Mouse (Mus musculus) forebrain, embryonic 16.5 days (tissue): ENCODE results near the gene Mif4gd. TPM values are rescaled to one million over a fixed set of nuclear protein-coding genes. Genes with fewer than 3 reads are reported as not detected.
A peak's percentile ranks its signal among the peaks of the same experiment; 100 is the strongest.
"Not testable (repeated sequence)": the region's sequence is repeated elsewhere in the genome, so short reads cannot be mapped to it uniquely, and the experiment has no call there.

Experiments used
- ATAC-seq: fragments of 200-750 bp; cut with Nextera tagmentation; 2 replicates; pipeline ENCODE4 v1.8.0; 2017; ENCODE audit warnings: mild to moderate bottlenecking, moderate library complexity
- H3K27ac ChIP-seq: fragments of 300-500 bp; sonication (generic); 2 replicates; pipeline ENCODE4 v1.5.1; 2014; ENCODE audit warnings: low read length, control low read depth
- H3K27me3 ChIP-seq: fragments of 300-500 bp; sonication (generic); replicated peaks from 2 replicates; pipeline ENCODE4 v1.6.1; 2014; ENCODE audit warnings: low read length; ENCODE audit not compliant: control insufficient read depth, insufficient read depth
- H3K36me3 ChIP-seq: fragments of 300-500 bp; sonication (generic); 2 replicates; pipeline ENCODE4 v1.6.1; 2014; ENCODE audit not compliant: control insufficient read depth, insufficient read depth
- H3K4me1 ChIP-seq: fragments of 300-500 bp; sonication (generic); replicated peaks from 2 replicates; pipeline ENCODE4 v1.6.1; 2014; ENCODE audit warnings: low read length; ENCODE audit not compliant: control insufficient read depth, insufficient read depth
- H3K4me2 ChIP-seq: fragments of 300-500 bp; sonication (generic); 2 replicates; pipeline ENCODE4 v1.6.1; 2014; ENCODE audit warnings: mild to moderate bottlenecking, low read length, control low read depth
- H3K4me3 ChIP-seq: fragments of 300-500 bp; sonication (generic); replicated peaks from 2 replicates; pipeline ENCODE4 v1.5.1; 2014; ENCODE audit warnings: mild to moderate bottlenecking, low read length, control low read depth
- H3K9ac ChIP-seq: fragments of 300-500 bp; sonication (generic); replicated peaks from 2 replicates; pipeline ENCODE4 v1.6.1; 2014; ENCODE audit warnings: low read depth, low read length, control low read depth
- H3K9me3 ChIP-seq: fragments of 300-500 bp; sonication (generic); 2 replicates; pipeline ENCODE4 v1.6.1; 2016; ENCODE audit warnings: low read length; ENCODE audit not compliant: control insufficient read depth
- WGBS: fragments of 180-500 bp; shearing (Covaris S2); extraction: QIAGEN DNeasy Blood & Tissue Kit; methylation state at CpG from one replicate; pipeline ENCODE4 v1.1.7; 2014; 5-methylcytosine and 5-hydroxymethylcytosine counted together
- polyA plus RNA-seq: library from polyadenylated mRNA; unstranded; fragments of >200 nt; fragmentation: Nextera tagmentation; extraction: Ambion mirVana; gene quantifications from 2 replicates; pipeline ENCODE4 v1.2.1, GENCODE M21; 2015

Mif4gd gene
- polyA plus RNA-seq, 1 experiment from 2014 or later, result 12.9 TPM

GRCm38 (mm10) chr11:115645498-115645897 is 32.7 kb upstream of the Mif4gd start:
- H3K27me3 ChIP-seq, H3K4me3 ChIP-seq, ATAC-seq, H3K9me3 ChIP-seq, H3K27ac ChIP-seq, H3K4me1 ChIP-seq, H3K9ac ChIP-seq, H3K36me3 ChIP-seq, H3K4me2 ChIP-seq: not testable (repeated sequence)
- WGBS, result 90% methylated on average over 14 of the region's 14 CpGs

DNA sequence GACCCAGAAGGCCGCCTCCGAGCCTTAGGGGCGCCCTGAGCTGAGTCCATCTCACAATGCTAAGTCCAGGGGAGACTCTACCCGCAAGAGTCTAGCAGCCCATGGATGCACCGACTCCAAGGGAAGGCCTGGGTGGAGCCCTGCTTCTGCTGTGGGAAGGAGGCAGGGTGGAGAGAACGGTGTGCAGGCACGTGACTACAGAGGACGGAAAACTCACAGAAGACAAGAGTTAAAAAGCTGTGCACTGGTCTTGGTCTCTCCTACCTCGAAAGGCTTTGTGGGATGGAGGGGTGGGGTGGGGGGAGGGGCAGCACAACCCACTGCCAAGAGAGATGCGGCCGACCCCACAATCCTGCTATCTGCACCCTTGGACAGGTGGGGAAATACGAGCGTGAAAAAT is 31.5 kb upstream of the Mif4gd start:
- Histone ChIP-seq H3K9me3 (no peaks in the 10 kb centered on the region), H3K4me1 (0 out of 2 replicates have a peak, but pooled peaks cover under 1% of the 10 kb centered on the region), H3K4me3 (no peak overlapping the region), H3K36me3 (peaks cover 7% of the 10 kb centered on the region; the same call in 1 of the 2 replicates), H3K27ac (no peak overlapping the region), H3K9ac (no peak overlapping the region), H3K27me3 (no peaks in the 10 kb centered on the region), H3K4me2 (no peak overlapping the region)
- 93% methylated on average over 13 of the region's 13 CpGs for WGBS
- no peak for ATAC-seq

GRCm38 (mm10) chr11:115643265-115643664 is 30.5 kb upstream of the Mif4gd start:
- H3K9ac ChIP-seq, result no peak overlapping the region
- no peak overlapping the region for H3K4me2 ChIP-seq
- no peaks in the 10 kb centered on the region for H3K27me3 ChIP-seq
- no peaks in the 10 kb centered on the region for H3K9me3 ChIP-seq
- WGBS, result 68% methylated on average over 10 of the region's 10 CpGs
- no peak overlapping the region for H3K27ac ChIP-seq
- ATAC-seq, result no peak
- H3K4me1 ChIP-seq, result no peaks in the 10 kb centered on the region
- peaks cover 7% of the 10 kb centered on the region; the same call in 1 of the 2 replicates for H3K36me3 ChIP-seq
- H3K4me3 ChIP-seq, result no peak overlapping the region

DNA sequence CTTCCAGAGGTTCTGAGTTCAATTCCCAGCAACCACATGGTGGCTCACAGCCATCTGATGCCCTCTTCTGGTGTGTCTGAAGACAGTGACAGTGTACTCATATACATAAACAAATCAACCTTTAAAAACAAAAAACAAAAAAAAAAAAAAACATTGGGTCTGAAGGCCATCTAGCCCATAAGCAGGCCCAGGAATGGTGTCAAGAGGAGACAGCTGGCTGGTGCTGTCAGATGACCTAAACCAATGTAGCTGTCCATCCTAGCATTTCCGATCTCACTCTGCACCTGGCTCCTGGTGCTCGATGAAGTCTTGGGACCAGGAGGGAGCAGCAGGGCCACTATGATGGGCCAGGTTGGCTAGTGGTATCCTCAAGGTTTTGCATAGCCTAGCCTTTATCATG is 29.9 kb upstream of the Mif4gd start:
- H3K4me3 ChIP-seq, result no peak overlapping the region
- no peak overlapping the region for H3K4me2 ChIP-seq
- H3K27ac ChIP-seq, result no peak overlapping the region
- H3K9ac ChIP-seq, result no peak overlapping the region
- 91% methylated on average over 2 of the region's 2 CpGs for WGBS
- no peak for ATAC-seq
- H3K27me3 ChIP-seq, result no peaks in the 10 kb centered on the region
- H3K36me3 ChIP-seq, result peaks cover 4% of the 10 kb centered on the region; the same call in 1 of the 2 replicates
- H3K4me1 ChIP-seq, result no peaks in the 10 kb centered on the region
- no peaks in the 10 kb centered on the region for H3K9me3 ChIP-seq

- ATAC-seq, result no peak
- H3K9me3 ChIP-seq, result no peaks in the 10 kb centered on the region
- H3K36me3 ChIP-seq, result peaks cover 4% of the 10 kb centered on the region; the same call in 1 of the 2 replicates
- H3K27me3 ChIP-seq, result no peaks in the 10 kb centered on the region
- H3K4me2 ChIP-seq, result no peak overlapping the region
- H3K4me1 ChIP-seq, result no peaks in the 10 kb centered on the region
- no peak overlapping the region for H3K4me3 ChIP-seq
- H3K9ac ChIP-seq, result no peak overlapping the region
- 84% methylated on average over 4 of the region's 4 CpGs for whole genome bisulfite sequencing
- H3K27ac ChIP-seq, result no peak overlapping the region
Measured at GRCm38 (mm10) chr11:115641664-115642036, 28.9 kb upstream of the Mif4gd start.

DNA sequence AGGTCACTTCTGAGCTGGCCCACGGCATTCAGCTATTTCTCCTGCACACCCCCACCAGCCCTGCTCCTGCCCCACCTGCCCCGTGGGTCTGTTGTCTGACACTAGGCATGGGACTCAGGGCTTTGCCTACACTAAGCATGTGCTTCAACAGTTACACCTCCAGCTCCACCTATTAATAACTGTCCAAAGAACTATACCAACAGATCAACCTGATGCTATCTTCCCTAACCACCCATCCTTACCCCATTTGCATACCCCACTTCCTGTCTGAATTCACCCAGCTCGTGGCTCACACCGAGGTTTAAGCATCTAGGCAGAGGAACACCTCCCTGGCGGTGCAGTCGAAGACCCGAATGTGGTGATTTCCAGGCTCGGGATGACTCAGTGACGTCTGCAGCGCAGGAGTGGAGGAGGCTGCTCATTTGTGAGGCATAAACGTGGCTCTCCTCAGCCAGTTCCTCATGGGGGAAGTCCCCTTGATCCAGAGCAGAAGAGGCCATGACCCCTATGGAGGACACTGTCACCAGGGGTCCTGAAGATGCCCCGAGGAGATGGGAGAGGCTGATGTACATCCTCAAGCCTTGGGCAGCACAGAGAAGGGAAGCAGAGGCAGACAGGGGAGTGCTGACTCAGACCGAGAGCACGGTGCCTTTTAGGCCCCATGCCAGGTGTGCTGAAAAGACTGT is 28.4 kb upstream of the Mif4gd start:
- H3K4me3 ChIP-seq, result no peak overlapping the region
- H3K4me1 ChIP-seq, result no peaks in the 10 kb centered on the region
- H3K4me2 ChIP-seq, result no peak overlapping the region
- WGBS, result 58% methylated on average over 14 of the region's 14 CpGs
- H3K9ac ChIP-seq, result 0 out of 2 replicates have a peak overlapping the region, but pooled peaks have one; percentile 25
- no peaks in the 10 kb centered on the region for H3K9me3 ChIP-seq
- no peaks in the 10 kb centered on the region for H3K27me3 ChIP-seq
- ATAC-seq, result no peak
- no peak overlapping the region for H3K27ac ChIP-seq
- peaks cover 2% of the 10 kb centered on the region; the same call in 1 of the 2 replicates for H3K36me3 ChIP-seq

DNA sequence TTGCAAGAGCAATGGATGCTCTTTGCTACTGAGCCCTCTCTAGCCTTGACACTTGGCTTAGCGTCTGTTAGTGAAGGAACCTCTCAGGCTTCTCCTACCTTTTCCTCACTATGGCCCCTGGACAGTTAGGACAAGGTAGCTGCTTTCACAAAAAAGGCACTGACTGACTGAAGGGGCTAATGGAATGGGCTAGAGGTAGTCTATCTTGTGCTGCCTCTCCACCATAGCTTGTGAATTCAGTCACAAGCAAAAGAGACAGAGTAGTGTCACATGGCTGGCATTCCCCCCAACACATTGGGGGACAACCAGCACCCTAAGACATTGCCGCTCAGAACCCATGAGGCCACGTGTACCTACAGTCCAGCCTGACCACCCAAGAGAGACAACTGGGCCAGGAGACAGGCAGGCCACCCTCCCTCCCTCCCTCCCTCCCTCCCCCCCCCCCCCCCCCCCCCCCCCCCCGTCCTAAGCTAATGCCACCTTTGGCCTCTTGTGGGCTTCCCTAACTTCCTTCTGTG is 27.6 kb upstream of the Mif4gd start:
- 84% methylated on average over 3 of the region's 4 CpGs for WGBS
- no peaks in the 10 kb centered on the region for H3K4me1 ChIP-seq
- H3K27me3 ChIP-seq, result no peaks in the 10 kb centered on the region
- H3K9ac ChIP-seq, result no peak overlapping the region
- no peak for ATAC-seq
- no peak overlapping the region for H3K4me3 ChIP-seq
- H3K4me2 ChIP-seq, result no peak overlapping the region
- no peaks in the 10 kb centered on the region for H3K9me3 ChIP-seq
- H3K27ac ChIP-seq, result no peak overlapping the region
- H3K36me3 ChIP-seq, result peaks cover 2% of the 10 kb centered on the region; the same call in 1 of the 2 replicates

DNA sequence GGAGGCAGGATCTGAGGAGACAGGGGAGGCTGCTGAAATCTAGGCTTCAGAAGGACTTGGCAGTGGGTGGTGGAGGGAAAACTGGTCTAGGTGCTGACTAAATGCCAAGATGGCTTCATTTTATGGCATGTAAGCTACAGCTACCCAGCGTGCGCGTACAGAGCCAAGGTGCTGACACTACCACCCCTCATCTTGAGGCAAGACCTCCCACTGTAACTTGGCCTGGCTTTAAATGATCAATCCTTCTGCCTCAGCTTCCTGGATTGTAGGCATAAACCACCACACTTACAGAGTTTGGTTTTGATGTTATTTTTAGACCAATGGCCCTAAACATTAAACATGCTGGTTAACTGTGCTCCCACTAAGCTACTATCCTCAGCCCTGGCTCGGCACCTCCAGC is 26.8 kb upstream of the Mif4gd start:
- Histone ChIP-seq H3K36me3 (no peaks in the 10 kb centered on the region), H3K9ac (no peak overlapping the region), H3K27me3 (no peaks in the 10 kb centered on the region), H3K9me3 (no peaks in the 10 kb centered on the region), H3K27ac (no peak overlapping the region), H3K4me3 (no peak overlapping the region), H3K4me1 (no peaks in the 10 kb centered on the region), H3K4me2 (no peak overlapping the region)
- 93% methylated on average over 4 of the region's 4 CpGs for WGBS
- no peak for ATAC-seq

DNA sequence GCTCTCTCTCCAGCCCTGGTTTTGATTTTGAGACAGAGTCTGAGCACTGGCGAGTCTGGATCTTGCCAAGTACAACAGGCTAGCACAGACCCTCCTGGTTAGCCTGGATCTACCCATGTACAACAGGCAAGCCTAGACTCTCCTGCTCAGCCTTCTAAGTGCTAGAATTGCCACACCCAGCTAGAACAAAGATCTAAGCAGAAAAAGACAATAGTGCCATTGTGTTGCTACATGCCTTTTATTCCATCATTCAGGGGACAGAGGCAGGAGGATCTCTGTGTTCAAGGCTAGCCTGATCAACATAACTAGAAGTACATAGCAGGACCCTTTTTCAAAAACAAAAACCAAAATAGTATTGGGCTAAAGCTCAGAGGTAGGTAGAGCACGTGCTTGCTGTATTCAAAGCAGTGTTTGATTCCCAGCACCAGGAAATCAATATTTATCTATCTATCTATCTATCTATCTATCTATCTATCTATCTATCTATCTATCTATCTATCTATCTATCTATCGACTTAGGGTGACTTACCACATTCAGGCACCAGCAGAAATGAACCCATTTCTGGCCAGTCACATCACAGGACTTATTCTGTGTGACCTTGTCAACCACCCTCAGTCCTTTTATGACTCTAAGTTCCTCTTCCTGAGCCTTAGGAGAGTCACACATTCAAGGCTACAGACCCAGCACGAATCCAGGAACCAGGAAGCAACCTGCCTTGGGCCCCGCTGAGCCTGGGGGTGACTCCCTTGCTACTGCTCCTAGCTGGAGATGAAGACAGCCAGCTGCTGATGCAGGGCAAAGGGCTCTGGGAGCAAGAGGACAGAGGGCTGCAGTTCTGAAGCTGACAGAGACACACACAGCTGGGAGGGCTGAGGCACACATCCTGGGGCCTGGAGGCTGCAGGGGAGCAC is 26.0 kb upstream of the Mif4gd start:
- no peak overlapping the region for H3K4me3 ChIP-seq
- no peaks in the 10 kb centered on the region for H3K27me3 ChIP-seq
- WGBS, result 82% methylated on average over 5 of the region's 5 CpGs
- ATAC-seq, result no peak
- no peaks in the 10 kb centered on the region for H3K36me3 ChIP-seq
- H3K4me2 ChIP-seq, result no peak overlapping the region
- no peak overlapping the region for H3K9ac ChIP-seq
- no peaks in the 10 kb centered on the region for H3K4me1 ChIP-seq
- no peak overlapping the region for H3K27ac ChIP-seq
- no peaks in the 10 kb centered on the region for H3K9me3 ChIP-seq
